Mouse (Mus musculus): Measurements from ENCODE around the gene Zbtb38. TPM values are rescaled to one million over a fixed set of nuclear protein-coding genes. Genes with fewer than 3 reads are reported as not detected.

Gene Zbtb38
- polyA plus RNA-seq, 1 experiment from 2014 or later = 8.8 TPM

GRCm38 (mm10) chr9:96639451-96639850, 113.2 kb downstream of the Zbtb38 start:
- no peak overlapping the region for H3K9ac ChIP-seq (replicated peaks; ENCODE audit: low read length)
- H3K27me3 ChIP-seq (ENCODE audit: control insufficient read depth, insufficient read depth, low read length) = no peaks in the 10 kb centered on the region
- no peak for DNase-seq (ENCODE audit: low spot score)

DNA sequence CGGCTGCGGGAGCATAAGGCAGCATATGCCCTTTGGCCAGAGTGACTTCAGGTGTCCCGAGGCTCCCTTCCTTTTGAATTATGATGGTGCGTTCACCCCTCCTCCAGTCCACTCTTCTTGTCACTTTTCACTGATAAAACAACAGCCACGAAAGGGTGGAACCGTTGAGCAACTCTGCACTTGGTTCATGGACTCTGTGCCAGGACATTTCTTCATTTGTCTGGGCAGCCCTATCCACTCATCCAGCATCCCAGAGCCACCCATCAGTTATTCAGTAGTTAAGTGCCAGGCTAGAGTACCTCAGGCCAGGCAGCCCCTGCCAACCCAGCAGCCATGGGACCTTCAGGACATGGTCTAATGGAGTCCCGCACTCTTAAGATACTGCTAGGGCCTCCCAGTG, 114.1 kb downstream of the Zbtb38 start:
- H3K4me2 ChIP-seq (ENCODE audit: low read depth, low read length) = no peak overlapping the region
- H3K27me3 ChIP-seq (ENCODE audit: control insufficient read depth, insufficient read depth, low read length) = no peaks in the 10 kb centered on the region
- WGBS = 77% methylated on average over 7 of the region's 7 CpGs
- ATAC-seq (replicated peaks; ENCODE audit: insufficient number of reproducible peaks, low FRiP score, low TSS enrichment, low read depth) (no peak), DNase-seq (ENCODE audit: low spot score) (no peak)
- no peaks in the 10 kb centered on the region for H3K9me3 ChIP-seq (replicated peaks; ENCODE audit: control insufficient read depth, low read length)
- no peaks in the 10 kb centered on the region for H3K4me1 ChIP-seq (ENCODE audit: control insufficient read depth, insufficient read depth, low read length)
- no peak overlapping the region for H3K9ac ChIP-seq (replicated peaks; ENCODE audit: low read length)
- no peaks in the 10 kb centered on the region for H3K36me3 ChIP-seq (replicated peaks; ENCODE audit: control insufficient read depth, insufficient read depth, low read depth, low read length)
- no peak overlapping the region for H3K27ac ChIP-seq (replicated peaks; ENCODE audit: low read depth, low read length)
- H3K4me3 ChIP-seq (ENCODE audit: low read depth, low read length) = no peak overlapping the region

More at GRCm38 (mm10) chr9:96639451-96639850, 113.2 kb downstream of the Zbtb38 start:
- ATAC-seq (replicated peaks; ENCODE audit: insufficient number of reproducible peaks, low FRiP score, low TSS enrichment, low read depth) = no peak
- Histone ChIP-seq H3K27ac (replicated peaks; ENCODE audit: low read depth, low read length) (no peak overlapping the region), H3K9me3 (replicated peaks; ENCODE audit: control insufficient read depth, low read length) (no peaks in the 10 kb centered on the region), H3K4me1 (ENCODE audit: control insufficient read depth, insufficient read depth, low read length) (no peaks in the 10 kb centered on the region), H3K36me3 (replicated peaks; ENCODE audit: control insufficient read depth, insufficient read depth, low read depth, low read length) (no peaks in the 10 kb centered on the region), H3K4me2 (ENCODE audit: low read depth, low read length) (no peak overlapping the region), H3K4me3 (ENCODE audit: low read depth, low read length) (no peak overlapping the region)
- 88% methylated on average over 7 of the region's 7 CpGs for WGBS

DNA sequence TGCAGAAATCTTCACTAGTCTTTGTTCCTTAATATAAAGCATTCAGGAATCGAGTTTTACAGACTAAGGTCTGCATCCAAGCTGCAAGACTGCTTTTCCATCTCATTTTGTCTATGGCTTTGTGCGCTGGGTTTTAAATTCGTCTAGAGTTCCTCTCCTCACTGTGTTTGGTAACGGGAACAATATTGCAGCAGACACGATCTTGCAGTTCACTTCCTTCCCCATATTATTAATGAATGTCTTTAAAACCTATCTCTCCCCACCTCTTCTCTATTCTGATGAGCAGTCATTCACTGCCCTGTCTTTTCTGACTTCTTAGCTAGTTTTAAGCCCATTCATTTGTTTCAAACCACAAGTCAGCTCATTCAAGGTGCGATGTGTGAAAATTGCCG, 115.5 kb downstream of the Zbtb38 start:
- Histone ChIP-seq H3K27me3 (ENCODE audit: control insufficient read depth, insufficient read depth, low read length) (no peaks in the 10 kb centered on the region), H3K9me3 (replicated peaks; ENCODE audit: control insufficient read depth, low read length) (no peaks in the 10 kb centered on the region), H3K9ac (replicated peaks; ENCODE audit: low read length) (no peak overlapping the region), H3K4me3 (ENCODE audit: low read depth, low read length) (no peak overlapping the region), H3K4me1 (ENCODE audit: control insufficient read depth, insufficient read depth, low read length) (no peaks in the 10 kb centered on the region), H3K27ac (replicated peaks; ENCODE audit: low read depth, low read length) (no peak overlapping the region), H3K36me3 (replicated peaks; ENCODE audit: control insufficient read depth, insufficient read depth, low read depth, low read length) (no peaks in the 10 kb centered on the region), H3K4me2 (ENCODE audit: low read depth, low read length) (no peak overlapping the region)
- ATAC-seq (replicated peaks; ENCODE audit: insufficient number of reproducible peaks, low FRiP score, low TSS enrichment, low read depth) (no peak), DNase-seq (ENCODE audit: low spot score) (no peak)
- WGBS = 71% methylated on average over 7 of the region's 7 CpGs

GRCm38 (mm10) chr9:96636423-96637156, 116.0 kb downstream of the Zbtb38 start:
- 64% methylated on average over 9 of the region's 9 CpGs for WGBS

GRCm38 (mm10) chr9:96635899-96636298, 116.7 kb downstream of the Zbtb38 start:
- Histone ChIP-seq H3K4me2 (ENCODE audit: low read depth, low read length) (no peak overlapping the region), H3K36me3 (replicated peaks; ENCODE audit: control insufficient read depth, insufficient read depth, low read depth, low read length) (no peaks in the 10 kb centered on the region), H3K9me3 (replicated peaks; ENCODE audit: control insufficient read depth, low read length) (no peaks in the 10 kb centered on the region), H3K27ac (replicated peaks; ENCODE audit: low read depth, low read length) (no peak overlapping the region), H3K9ac (replicated peaks; ENCODE audit: low read length) (no peak overlapping the region), H3K4me3 (ENCODE audit: low read depth, low read length) (no peak overlapping the region), H3K4me1 (ENCODE audit: control insufficient read depth, insufficient read depth, low read length) (peaks cover 3% of the 10 kb centered on the region; the same call in 1 of the 2 replicates), H3K27me3 (ENCODE audit: control insufficient read depth, insufficient read depth, low read length) (no peaks in the 10 kb centered on the region)
- ATAC-seq (replicated peaks; ENCODE audit: insufficient number of reproducible peaks, low FRiP score, low TSS enrichment, low read depth) (no peak), DNase-seq (ENCODE audit: low spot score) (no peak)
- 73% methylated on average over 3 of the region's 3 CpGs for whole genome bisulfite sequencing

More at GRCm38 (mm10) chr9:96636423-96637156, 116.0 kb downstream of the Zbtb38 start:
- no peaks in the 10 kb centered on the region for H3K9me3 ChIP-seq (replicated peaks; ENCODE audit: control insufficient read depth, low read length)
- H3K4me3 ChIP-seq (ENCODE audit: low read depth, low read length) = no peak overlapping the region
- peaks cover 3% of the 10 kb centered on the region; the same call in 1 of the 2 replicates for H3K4me1 ChIP-seq (ENCODE audit: control insufficient read depth, insufficient read depth, low read length)
- H3K4me2 ChIP-seq (ENCODE audit: low read depth, low read length) = no peak overlapping the region
- DNase-seq (ENCODE audit: low spot score) (no peak), ATAC-seq (replicated peaks; ENCODE audit: insufficient number of reproducible peaks, low FRiP score, low TSS enrichment, low read depth) (no peak)
- no peak overlapping the region for H3K9ac ChIP-seq (replicated peaks; ENCODE audit: low read length)
- H3K27ac ChIP-seq (replicated peaks; ENCODE audit: low read depth, low read length) = no peak overlapping the region
- H3K36me3 ChIP-seq (replicated peaks; ENCODE audit: control insufficient read depth, insufficient read depth, low read depth, low read length) = no peaks in the 10 kb centered on the region
- no peaks in the 10 kb centered on the region for H3K27me3 ChIP-seq (ENCODE audit: control insufficient read depth, insufficient read depth, low read length)

- H3K4me1 ChIP-seq (ENCODE audit: control insufficient read depth, insufficient read depth, low read length) = peaks cover 3% of the 10 kb centered on the region; the same call in 1 of the 2 replicates
- no peaks in the 10 kb centered on the region for H3K9me3 ChIP-seq (replicated peaks; ENCODE audit: control insufficient read depth, low read length)
- no peak for ATAC-seq (replicated peaks; ENCODE audit: insufficient number of reproducible peaks, low FRiP score, low TSS enrichment, low read depth)
- no peaks in the 10 kb centered on the region for H3K36me3 ChIP-seq (replicated peaks; ENCODE audit: control insufficient read depth, insufficient read depth, low read depth, low read length)
- H3K27ac ChIP-seq (replicated peaks; ENCODE audit: low read depth, low read length) = no peak overlapping the region
- H3K27me3 ChIP-seq (ENCODE audit: control insufficient read depth, insufficient read depth, low read length) = no peaks in the 10 kb centered on the region
- DNase-seq (ENCODE audit: low spot score) = no peak
- H3K4me2 ChIP-seq (ENCODE audit: low read depth, low read length) = no peak overlapping the region
- 65% methylated on average over 6 of the region's 6 CpGs for WGBS
- no peak overlapping the region for H3K4me3 ChIP-seq (ENCODE audit: low read depth, low read length)
- no peak overlapping the region for H3K9ac ChIP-seq (replicated peaks; ENCODE audit: low read length)
These were observed 117.5 kb downstream of the Zbtb38 start for GRCm38 (mm10) chr9:96635176-96635575.

- DNase-seq (ENCODE audit: low spot score) (no peak), ATAC-seq (replicated peaks; ENCODE audit: insufficient number of reproducible peaks, low FRiP score, low TSS enrichment, low read depth) (no peak)
- Histone ChIP-seq H3K4me2 (ENCODE audit: low read depth, low read length) (no peak overlapping the region), H3K27ac (replicated peaks; ENCODE audit: low read depth, low read length) (no peak overlapping the region), H3K36me3 (replicated peaks; ENCODE audit: control insufficient read depth, insufficient read depth, low read depth, low read length) (no peaks in the 10 kb centered on the region), H3K9me3 (replicated peaks; ENCODE audit: control insufficient read depth, low read length) (no peaks in the 10 kb centered on the region), H3K27me3 (ENCODE audit: control insufficient read depth, insufficient read depth, low read length) (no peaks in the 10 kb centered on the region), H3K4me3 (ENCODE audit: low read depth, low read length) (no peak overlapping the region), H3K9ac (replicated peaks; ENCODE audit: low read length) (no peak overlapping the region), H3K4me1 (ENCODE audit: control insufficient read depth, insufficient read depth, low read length) (peaks cover 3% of the 10 kb centered on the region; the same call in 1 of the 2 replicates)
- WGBS = 82% methylated on average over 2 of the region's 2 CpGs
These were observed 118.9 kb downstream of the Zbtb38 start for GRCm38 (mm10) chr9:96633771-96634170.
